Mouse (Mus musculus) heart, postnatal 10 days (tissue): Measurements from ENCODE around the gene Vmn1r53. TPM values are rescaled to one million over a fixed set of nuclear protein-coding genes. Genes with fewer than 3 reads are reported as not detected.
"Not testable (repeated sequence)": the region's sequence is repeated elsewhere in the genome, so short reads cannot be mapped to it uniquely, and the experiment has no call there.

Experiments
- DNase-seq, 2 experiments: peaks; one replicate each; pipeline ENCODE4 v3.0.0; 2021
- intact Hi-C: fragments of 180-260 bp; cut with DNase I; formaldehyde crosslinking; loops from one replicate; pipeline ENCODE4 v1.15.1; 2025
- total RNA-seq, 2 experiments: library from RNA; stranded (reverse); gene quantifications; 2 replicates each; pipeline ENCODE4 v1.2.3; 2021

The Vmn1r53 gene
- not detected for total RNA-seq

GRCm38 (mm10) chr6:90224338-90224737 is at the start of gene Vmn1r53:
TSS of gene Vmn1r53 (minus strand) at chr6:90224438.
- intact Hi-C loops, result no loop called here
- no peak for DNase-seq

- intact Hi-C loops, result no loop called here
- DNase-seq, result no peak
Measured at GRCm38 (mm10) chr6:90246000-90246399, 21.8 kb upstream of the Vmn1r53 start, which contains the start of gene Vmn1r54. TSS of gene Vmn1r54 (plus strand) at chr6:90246300.

GRCm38 (mm10) chr6:90244019-90244418 is 19.8 kb upstream of the Vmn1r53 start:
- intact Hi-C loops, result no loop called here
- DNase-seq, result no peak

- DNase-seq, result no peak
- intact Hi-C loops, result no loop called here
Measured at GRCm38 (mm10) chr6:90232681-90233080, 8.4 kb upstream of the Vmn1r53 start.

- intact Hi-C loops, DNase-seq: not testable (repeated sequence)
Measured at GRCm38 (mm10) chr6:90232114-90232513, 7.9 kb upstream of the Vmn1r53 start.

GRCm38 (mm10) chr6:90202493-90202892 is 21.7 kb downstream of the Vmn1r53 start, which contains the start of gene V1ra8:
TSS of gene V1ra8 (plus strand) at chr6:90202793.
- DNase-seq, intact Hi-C loops: not testable (repeated sequence)

- DNase-seq, result no peak
- intact Hi-C loops, result no loop called here
Measured at GRCm38 (mm10) chr6:90174508-90174907, 49.7 kb downstream of the Vmn1r53 start, which contains the start of gene Vmn1r52. TSS of gene Vmn1r52 (plus strand) at chr6:90174808.

Other genes starting within 250 kb of the Vmn1r53 start
- not detected for gene Vmn1r47, start 208.3 kb downstream of the Vmn1r53 start, total RNA-seq
- gene Vmn1r48, start 187.6 kb downstream of the Vmn1r53 start, total RNA-seq, result not detected
- gene Vmn1r49, start 145.9 kb downstream of the Vmn1r53 start, total RNA-seq, result not detected
- not detected for gene Vmn1r50, start 123.0 kb downstream of the Vmn1r53 start, total RNA-seq
- not detected for gene Vmn1r51, start 101.8 kb downstream of the Vmn1r53 start, total RNA-seq
- not detected for gene Vmn1r52, start 49.6 kb downstream of the Vmn1r53 start, total RNA-seq
- not detected for gene V1ra8, start 21.6 kb downstream of the Vmn1r53 start, total RNA-seq
- gene Vmn1r54, start 21.9 kb upstream of the Vmn1r53 start, total RNA-seq, result not detected
- gene BC048671, start 76.8 kb upstream of the Vmn1r53 start, total RNA-seq, result not detected
- not detected for gene Chst13, start 100.7 kb upstream of the Vmn1r53 start, total RNA-seq
- gene Uroc1, start 108.8 kb upstream of the Vmn1r53 start, total RNA-seq, result not detected
- 10 to 100 TPM; 15.7 to 18.0 TPM for gene Zxdc, start 145.1 kb upstream of the Vmn1r53 start, total RNA-seq
- under 1 TPM in 1 of 2 experiments, not detected in 1; 0.41 TPM for gene Cfap100, start 204.4 kb upstream of the Vmn1r53 start, total RNA-seq
- gene Klf15, start 238.1 kb upstream of the Vmn1r53 start, total RNA-seq, result 10 to 100 TPM; 15.6 to 38.7 TPM